ENCODE assay signal across 8 mouse cellular contexts in genomic region chr12:69360655-69360996, GRCm38 (mm10). TPM values are rescaled to one million over a fixed set of nuclear protein-coding genes. Genes with fewer than 3 reads are reported as not detected.
A peak's percentile ranks its signal among the peaks of the same experiment; 100 is the strongest.
DNase-seq lines count a peak whose midpoint lies in the region; ATAC-seq and TF ChIP-seq lines count a peak whose summit lies in the region.
"Had no signal": no experiment of that assay in that cellular context is flagged by ENCODE, and none has a peak within 500 bp of the region (broad histone marks: within the 10 kb centered on the region; RNA-seq: fewer than 3 reads in every experiment).

No protein-coding gene starts in this region.

- H3K4me2 ChIP-seq in midbrain, embryonic 11.5 days, result no peak overlapping the region
- no peak overlapping the region for H3K4me2 ChIP-seq in midbrain, embryonic 16.5 days (ENCODE audit: low read length)
- H3K4me2 ChIP-seq in hindbrain, postnatal 0 days (ENCODE audit: low read depth, low read length), result no peak overlapping the region
- H3K4me2 ChIP-seq in liver, embryonic 13.5 days, result no peak overlapping the region

- H3K27ac ChIP-seq in midbrain, embryonic 11.5 days (ENCODE audit: low read depth, low read length), result no peak overlapping the region
- no peak overlapping the region for H3K27ac ChIP-seq in midbrain, embryonic 16.5 days (ENCODE audit: low read length)
- no peak overlapping the region for H3K27ac ChIP-seq in hindbrain, postnatal 0 days
- H3K27ac ChIP-seq in liver, embryonic 13.5 days, result peak overlapping the region; percentile 59; the same call in 1 of the 2 replicates

- TF ChIP-seq CTCF in hindbrain, postnatal 0 days (IDR thresholded peaks at IDR 0.05; ENCODE audit: low read depth), result peak; percentile 87

- H3K4me1 ChIP-seq in midbrain, embryonic 11.5 days (ENCODE audit: control insufficient read depth, insufficient read depth, low read length), result peaks cover 3% of the 10 kb centered on the region; the same call in 1 of the 2 replicates
- peaks cover 12% of the 10 kb centered on the region for H3K4me1 ChIP-seq in midbrain, embryonic 16.5 days (ENCODE audit: control insufficient read depth, insufficient read depth, low read length)
- H3K4me1 ChIP-seq in hindbrain, postnatal 0 days (ENCODE audit: insufficient read depth, low read length), result peaks cover 3% of the 10 kb centered on the region; the same call in 1 of the 2 replicates
- H3K4me1 ChIP-seq in liver, embryonic 13.5 days (replicated peaks), result peaks cover 41% of the 10 kb centered on the region

- H3K4me3 ChIP-seq in midbrain, embryonic 11.5 days (ENCODE audit: low read depth, low read length), result no peak overlapping the region
- no peak overlapping the region for H3K4me3 ChIP-seq in midbrain, embryonic 16.5 days (ENCODE audit: low read depth, low read length)
- H3K4me3 ChIP-seq in hindbrain, postnatal 0 days (ENCODE audit: low read length), result no peak overlapping the region; the same call in 1 of the 2 replicates
- H3K4me3 ChIP-seq in liver, embryonic 13.5 days (replicated peaks), result no peak overlapping the region

- 19% methylated on average over 5 of the region's 5 CpGs for WGBS in midbrain, embryonic 11.5 days
- WGBS in midbrain, embryonic 16.5 days, result 18% methylated on average over 5 of the region's 5 CpGs
- WGBS in hindbrain, postnatal 0 days, result 13% methylated on average over 5 of the region's 5 CpGs
- WGBS in liver, embryonic 13.5 days (ENCODE audit: insufficient replicate concordance), result 13% methylated on average over 5 of the region's 5 CpGs

- no peak for ATAC-seq in midbrain, embryonic 11.5 days (ENCODE audit: low FRiP score)
- ATAC-seq in midbrain, embryonic 16.5 days, result no peak
- ATAC-seq in hindbrain, postnatal 0 days, result no peak
- ATAC-seq in liver, embryonic 13.5 days (ENCODE audit: low read depth), result no peak

- no peaks in the 10 kb centered on the region for H3K9me3 ChIP-seq in midbrain, embryonic 11.5 days (ENCODE audit: control insufficient read depth, low read length)
- no peaks in the 10 kb centered on the region for H3K9me3 ChIP-seq in midbrain, embryonic 16.5 days (replicated peaks; ENCODE audit: control insufficient read depth, low read length, poor library complexity, severe bottlenecking)
- H3K9me3 ChIP-seq in hindbrain, postnatal 0 days (ENCODE audit: low read length), result no peaks in the 10 kb centered on the region
- no peaks in the 10 kb centered on the region for H3K9me3 ChIP-seq in liver, embryonic 13.5 days (replicated peaks)
- H3K9me3 ChIP-seq: heart, embryonic 13.5 days had no signal

- no peak overlapping the region for H3K9ac ChIP-seq in midbrain, embryonic 11.5 days (ENCODE audit: low read length)
- no peak overlapping the region for H3K9ac ChIP-seq in midbrain, embryonic 16.5 days (ENCODE audit: low read depth, low read length)
- H3K9ac ChIP-seq in hindbrain, postnatal 0 days (replicated peaks; ENCODE audit: low read length), result no peak overlapping the region
- no peak overlapping the region for H3K9ac ChIP-seq in liver, embryonic 13.5 days
- H3K9ac ChIP-seq: heart, embryonic 13.5 days had no signal

- no peaks in the 10 kb centered on the region for H3K27me3 ChIP-seq in midbrain, embryonic 11.5 days (ENCODE audit: control insufficient read depth, insufficient read depth, low read length)
- no peaks in the 10 kb centered on the region for H3K27me3 ChIP-seq in midbrain, embryonic 16.5 days (ENCODE audit: control insufficient read depth, insufficient read depth, low read depth, low read length)
- H3K27me3 ChIP-seq in hindbrain, postnatal 0 days (ENCODE audit: insufficient read depth, low read length), result no peaks in the 10 kb centered on the region
- no peaks in the 10 kb centered on the region for H3K27me3 ChIP-seq in liver, embryonic 13.5 days
- H3K27me3 ChIP-seq: heart, embryonic 13.5 days had no signal

- DNase-seq in midbrain, embryonic 11.5 days (ENCODE audit: low spot score, missing footprints), result peak; percentile 92
- DNase-seq in R1 (ENCODE audit: low read depth, low spot score), result peak; percentile 85
- DNase-seq in cerebellum, postnatal 36 days, result peak; percentile 38 to 74
- peak; percentile 79 for DNase-seq in hindbrain, postnatal 0 days (ENCODE audit: low spot score)
- DNase-seq in liver, embryonic 13.5 days, result peak; percentile 65
- peak; percentile 53 for DNase-seq in retina, adult 2 months (ENCODE audit: low read depth, low spot score)

- no peaks in the 10 kb centered on the region for H3K36me3 ChIP-seq in midbrain, embryonic 11.5 days (ENCODE audit: control insufficient read depth, insufficient read depth, low read length)
- H3K36me3 ChIP-seq in midbrain, embryonic 16.5 days (ENCODE audit: control insufficient read depth, insufficient read depth, low read length), result no peaks in the 10 kb centered on the region
- H3K36me3 ChIP-seq in hindbrain, postnatal 0 days (ENCODE audit: insufficient read depth, low read length), result no peaks in the 10 kb centered on the region
- H3K36me3 ChIP-seq in liver, embryonic 13.5 days, result no peaks in the 10 kb centered on the region
- H3K36me3 ChIP-seq: heart, embryonic 13.5 days had no signal

RNA-seq across cellular contexts. Expression of gene Nemf, which starts 3.7 kb away (rescaled TPM):
- polyA plus RNA-seq in midbrain, embryonic 11.5 days (2014; fragmentation: Nextera tagmentation; extraction: Ambion mirVana), result 89.5 and 96.0 TPM in 2 replicates
- polyA plus RNA-seq in midbrain, embryonic 16.5 days (2015; fragmentation: Nextera tagmentation; extraction: Ambion mirVana), result 86.5 and 91.1 TPM in 2 replicates
- total RNA-seq in hindbrain, postnatal 0 days (2014; rRNA removed), result 24.9 and 34.3 TPM in 2 replicates
- polyA plus RNA-seq in hindbrain, postnatal 0 days (2015; fragmentation: Nextera tagmentation; extraction: Ambion mirVana), result 69.7 and 78.2 TPM in 2 replicates
- 47.5 and 56.5 TPM in 2 replicates for polyA plus RNA-seq in liver, embryonic 13.5 days (2015; fragmentation: Nextera tagmentation; extraction: Ambion mirVana)

RNA-seq across cellular contexts. Expression of gene Arf6, which starts 11.3 kb away (rescaled TPM):
- 47.7 and 48.6 TPM in 2 replicates for polyA plus RNA-seq in midbrain, embryonic 11.5 days (2014; fragmentation: Nextera tagmentation; extraction: Ambion mirVana)
- 20.4 and 20.7 TPM in 2 replicates for polyA plus RNA-seq in midbrain, embryonic 16.5 days (2015; fragmentation: Nextera tagmentation; extraction: Ambion mirVana)
- total RNA-seq in hindbrain, postnatal 0 days (2014; rRNA removed), result 112 and 132 TPM in 2 replicates
- 41.6 and 43.5 TPM in 2 replicates for polyA plus RNA-seq in hindbrain, postnatal 0 days (2015; fragmentation: Nextera tagmentation; extraction: Ambion mirVana)
- polyA plus RNA-seq in liver, embryonic 13.5 days (2015; fragmentation: Nextera tagmentation; extraction: Ambion mirVana), result 38.2 and 41.6 TPM in 2 replicates

RNA-seq across cellular contexts. Expression of gene Gm9887, which starts 11.6 kb away (rescaled TPM):
- 1.4 and 1.6 TPM in 2 replicates for polyA plus RNA-seq in midbrain, embryonic 11.5 days (2014; fragmentation: Nextera tagmentation; extraction: Ambion mirVana)
- polyA plus RNA-seq in midbrain, embryonic 16.5 days (2015; fragmentation: Nextera tagmentation; extraction: Ambion mirVana), result 0.88 and 0.99 TPM in 2 replicates
- not detected in 2 replicates for total RNA-seq in hindbrain, postnatal 0 days (2014; rRNA removed)
- 0.43 and 1.5 TPM in 2 replicates for polyA plus RNA-seq in hindbrain, postnatal 0 days (2015; fragmentation: Nextera tagmentation; extraction: Ambion mirVana)
- polyA plus RNA-seq in liver, embryonic 13.5 days (2015; fragmentation: Nextera tagmentation; extraction: Ambion mirVana), result 0.71 and 0.93 TPM in 2 replicates
